Mouse (Mus musculus): Measurements from ENCODE around the gene Disp1.

The Disp1 gene

GRCm38 (mm10) chr1:183220796-183221718 lies at the start of gene Disp1:
Disp1 (minus strand) TSS chr1:183221522.
- peak; percentile 91 for DNase-seq (ENCODE audit: low read depth, low spot score)

DNA sequence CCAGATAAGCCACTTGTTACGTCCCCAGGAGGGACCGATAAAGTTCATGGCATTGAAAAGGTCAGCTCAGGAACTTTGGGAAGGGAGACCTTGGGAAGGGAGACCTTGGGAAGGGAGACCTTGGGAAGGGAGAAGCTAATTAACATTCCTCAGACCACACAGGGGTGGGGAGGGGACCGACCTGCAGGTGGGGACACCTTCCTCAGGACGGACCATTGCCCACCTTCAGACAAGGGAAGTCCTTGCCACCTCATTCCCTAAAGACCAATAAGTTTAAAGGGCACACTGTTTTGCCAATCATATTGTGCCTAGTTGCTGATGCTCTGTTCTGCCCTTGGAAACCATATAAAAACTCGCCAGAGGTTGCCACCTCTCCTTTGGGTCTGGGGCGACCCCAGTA lies 46.3 kb upstream of the Disp1 start:
- no peak for DNase-seq (ENCODE audit: low read depth, low spot score)

DNA sequence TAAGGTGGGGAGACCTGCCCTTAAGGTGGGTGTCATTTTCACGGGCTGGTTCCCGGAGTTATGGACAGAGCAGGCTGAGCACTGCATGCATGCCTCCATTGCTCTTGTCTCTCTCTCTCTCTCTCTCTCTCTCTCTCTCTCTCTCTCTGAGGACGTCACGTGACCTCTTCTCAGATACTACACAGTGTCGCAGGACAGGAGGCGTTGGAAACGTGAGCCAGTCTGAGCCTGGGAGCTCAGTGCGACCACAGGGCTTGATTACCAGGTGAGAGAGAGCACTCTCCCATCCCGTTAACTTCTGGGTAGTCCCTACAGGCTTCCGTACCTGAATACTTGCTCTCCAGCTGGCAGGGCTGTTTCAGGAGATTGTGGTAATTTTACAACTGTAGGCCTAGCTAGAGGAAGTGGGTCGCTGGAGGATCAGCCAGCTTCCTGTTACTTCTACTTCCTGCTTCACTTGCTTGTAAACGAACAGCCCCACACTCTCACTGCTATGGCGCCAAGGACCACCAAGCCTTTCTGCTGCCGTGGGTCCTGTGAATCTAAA lies 44.7 kb upstream of the Disp1 start:
- DNase-seq (ENCODE audit: low read depth, low spot score): peak; percentile 16

GRCm38 (mm10) chr1:183264145-183265008 lies 43.1 kb upstream of the Disp1 start:
- no peak for DNase-seq (ENCODE audit: low read depth, low spot score)

DNA sequence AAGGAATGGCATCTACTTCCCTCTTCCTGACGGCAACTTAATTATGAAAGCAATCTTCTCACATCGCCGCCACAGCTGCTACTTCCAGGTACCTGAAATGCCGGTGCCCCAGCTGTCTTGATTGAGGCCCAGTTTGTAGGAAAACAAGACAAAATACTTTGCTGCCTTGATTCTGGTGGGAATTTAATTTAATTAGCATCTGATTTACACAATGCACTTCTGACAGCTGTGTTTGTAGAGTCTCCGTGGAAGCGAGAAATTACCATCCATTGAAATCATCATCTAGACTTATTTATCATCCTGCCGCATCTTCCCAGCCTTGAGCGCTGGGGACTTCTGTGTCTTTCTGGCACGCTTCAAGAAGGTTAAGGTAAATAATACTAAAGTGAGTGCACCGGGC lies 31.3 kb upstream of the Disp1 start:
- no peak for DNase-seq (ENCODE audit: low read depth, low spot score)

- no peak for DNase-seq (ENCODE audit: low read depth, low spot score)
Measured at GRCm38 (mm10) chr1:183251818-183252217, 30.5 kb upstream of the Disp1 start.

GRCm38 (mm10) chr1:183250612-183251011 lies 29.3 kb upstream of the Disp1 start:
- no peak for DNase-seq (ENCODE audit: low read depth, low spot score)

DNA sequence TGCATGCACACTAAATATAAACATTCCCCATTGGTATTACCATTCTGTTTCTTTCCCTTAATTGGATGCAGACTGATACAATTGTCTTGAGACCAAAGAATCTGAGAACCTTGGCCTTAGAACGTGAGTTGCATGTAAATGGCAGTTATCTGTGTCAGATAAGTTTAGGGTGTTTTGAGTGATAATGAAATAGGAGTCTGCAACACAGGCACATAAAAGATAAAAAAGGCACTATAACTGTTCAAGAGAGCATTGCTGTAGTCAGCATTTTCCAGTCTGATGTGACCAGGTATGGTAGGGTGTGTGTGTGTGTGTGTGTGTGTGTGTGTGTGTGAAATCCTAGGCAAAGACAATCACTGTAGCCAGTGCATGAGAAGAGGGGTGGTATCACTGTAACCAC lies 26.8 kb upstream of the Disp1 start:
- no peak for DNase-seq (ENCODE audit: low read depth, low spot score)

DNA sequence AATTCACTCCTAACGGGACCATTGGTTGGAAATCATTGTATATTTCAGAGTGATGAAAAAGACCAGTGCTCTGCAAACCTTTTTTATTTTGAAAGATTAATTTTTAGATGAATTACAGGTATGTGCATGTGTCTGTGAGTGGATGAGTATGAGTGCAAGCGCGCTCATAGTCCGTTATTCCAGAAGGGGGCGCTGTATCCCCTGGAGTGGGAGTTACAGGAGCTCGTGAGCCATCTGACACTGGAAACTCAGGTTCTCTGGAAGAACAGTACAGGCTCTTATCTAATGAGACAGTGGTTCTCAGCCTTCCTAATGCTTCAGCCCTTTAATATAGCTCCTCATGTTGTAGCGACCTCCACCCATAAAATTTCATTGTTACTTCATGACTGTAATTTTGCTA lies 22.0 kb upstream of the Disp1 start:
- peak; percentile 36 for DNase-seq (ENCODE audit: low read depth, low spot score)

DNA sequence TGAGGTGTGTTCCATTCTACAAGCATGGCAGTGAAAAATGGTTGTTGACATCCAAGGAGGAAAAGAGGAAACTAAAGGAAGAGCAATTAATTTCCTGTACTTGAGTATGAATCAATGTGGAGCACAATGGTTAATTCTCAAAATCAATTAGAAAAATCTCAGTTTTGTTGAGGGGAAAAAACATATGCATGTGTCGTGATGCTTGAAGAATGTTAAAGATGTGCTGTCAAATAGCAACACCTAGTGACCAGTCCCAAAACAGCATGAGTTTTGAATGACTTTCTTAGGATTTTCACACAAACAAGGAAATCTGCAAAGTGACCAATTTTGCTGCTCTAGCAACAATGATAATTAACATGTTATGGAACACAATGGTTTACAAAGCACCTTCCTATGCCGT lies 16.6 kb upstream of the Disp1 start:
- peak; percentile 37 for DNase-seq (ENCODE audit: low read depth, low spot score)

- no peak for DNase-seq (ENCODE audit: low read depth, low spot score)
Measured at GRCm38 (mm10) chr1:183236460-183236859, 15.1 kb upstream of the Disp1 start.

- DNase-seq (ENCODE audit: low read depth, low spot score): no peak
Measured at GRCm38 (mm10) chr1:183233679-183234174, 12.4 kb upstream of the Disp1 start.

- DNase-seq (ENCODE audit: low read depth, low spot score): no peak
Measured at GRCm38 (mm10) chr1:183232985-183233678, 11.8 kb upstream of the Disp1 start.

GRCm38 (mm10) chr1:183227469-183227868 lies 6.1 kb upstream of the Disp1 start:
- DNase-seq (ENCODE audit: low read depth, low spot score): no peak

GRCm38 (mm10) chr1:183219021-183219420 lies 2.3 kb downstream of the Disp1 start:
- no peak for DNase-seq (ENCODE audit: low read depth, low spot score)

- DNase-seq (ENCODE audit: low read depth, low spot score): no peak
Measured at GRCm38 (mm10) chr1:183216691-183217090, 4.6 kb downstream of the Disp1 start.

DNA sequence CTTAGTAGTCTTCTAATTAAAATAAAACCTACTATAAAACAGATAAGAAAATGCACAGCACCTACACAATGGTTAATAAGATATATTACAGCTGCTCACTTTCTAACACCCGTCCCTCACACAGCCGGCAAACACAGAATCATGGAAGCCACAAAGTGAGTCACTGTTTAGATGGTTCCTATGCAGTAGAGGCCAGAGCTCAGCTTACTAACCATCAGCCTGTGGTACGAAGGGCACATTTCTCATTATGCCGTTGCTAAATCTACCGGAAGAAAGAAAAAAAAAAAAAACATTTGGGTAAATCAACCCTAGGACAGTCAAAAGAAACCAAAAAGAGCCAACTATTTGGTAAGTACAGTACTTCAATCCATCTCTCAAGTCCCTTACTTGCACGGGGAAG lies 5.6 kb downstream of the Disp1 start:
- no peak for DNase-seq (ENCODE audit: low read depth, low spot score)

DNA sequence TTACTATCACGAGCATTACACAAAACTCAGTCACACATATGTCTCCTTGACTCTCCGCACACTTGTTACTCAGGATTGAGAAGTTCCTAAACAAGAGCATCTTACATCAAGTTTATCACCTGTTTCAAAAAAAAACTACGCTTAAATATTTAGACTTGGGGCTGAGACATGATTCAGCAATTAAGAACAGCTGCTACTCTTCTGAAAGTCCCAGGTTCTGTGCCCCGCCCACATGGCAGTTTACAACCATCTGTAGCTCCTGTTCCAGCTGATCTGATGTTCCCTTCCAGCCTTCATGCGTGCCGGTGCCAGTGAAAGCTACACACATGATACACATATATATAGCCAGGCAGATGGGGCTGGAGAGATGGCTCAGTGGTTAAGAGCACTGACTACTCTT lies 7.5 kb downstream of the Disp1 start:
- peak; percentile 51 for DNase-seq (ENCODE audit: low read depth, low spot score)

DNA sequence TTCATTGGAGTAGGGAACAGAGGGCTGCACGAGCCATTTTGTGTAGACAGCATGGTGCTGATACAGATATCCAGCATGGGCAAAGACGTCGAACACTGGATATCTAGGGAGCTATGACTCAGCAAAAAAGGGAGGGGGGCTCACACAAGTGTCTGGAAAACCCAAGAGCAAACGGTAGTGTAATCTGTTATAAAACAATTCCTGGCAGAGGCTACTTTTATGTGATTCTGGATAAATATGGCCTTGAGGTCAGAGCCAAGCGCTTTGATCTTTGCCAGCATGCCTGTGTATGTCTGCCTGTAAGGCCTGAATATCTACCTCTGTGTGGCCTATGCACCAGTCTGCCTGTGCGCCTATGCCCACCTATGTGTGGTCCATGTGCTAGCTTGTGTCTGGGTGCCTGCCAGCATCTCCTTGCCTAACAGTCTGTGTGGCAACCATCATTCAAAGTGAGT lies 8.5 kb downstream of the Disp1 start:
- no peak for DNase-seq (ENCODE audit: low read depth, low spot score)

DNA sequence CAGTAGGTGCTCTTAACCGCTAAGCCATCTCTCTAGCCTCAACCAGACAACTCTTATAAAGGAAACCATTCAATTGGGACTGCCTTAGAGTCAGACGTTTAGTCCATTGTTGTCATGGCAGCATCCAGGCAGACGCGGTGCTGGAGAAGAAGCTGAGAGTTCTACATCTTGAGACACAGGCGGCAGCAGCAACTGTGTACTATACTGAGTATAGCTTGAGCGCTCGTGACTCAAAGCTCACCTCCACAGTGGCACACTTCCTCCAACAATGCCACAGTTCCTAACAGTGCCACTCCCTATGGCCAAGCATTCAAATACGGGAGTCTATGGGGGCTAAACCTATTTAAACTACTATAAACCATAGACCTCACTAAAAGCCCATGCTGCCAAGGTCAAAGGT lies 11.2 kb downstream of the Disp1 start:
- DNase-seq (ENCODE audit: low read depth, low spot score): no peak

- no peak for DNase-seq (ENCODE audit: low read depth, low spot score)
Measured at GRCm38 (mm10) chr1:183207623-183208022, 13.7 kb downstream of the Disp1 start.

Measured in A20 (cell line).